Mouse (Mus musculus) midbrain, embryonic 11.5 days (tissue): Measurements from ENCODE around the gene Naa16. TPM values are rescaled to one million over a fixed set of nuclear protein-coding genes. Genes with fewer than 3 reads are reported as not detected.
A peak's percentile ranks its signal among the peaks of the same experiment; 100 is the strongest.

ENCODE experiments used
- ATAC-seq: fragments of 200-750 bp; cut with Nextera tagmentation; 2 replicates; pipeline ENCODE4 v1.8.0; 2017; ENCODE audit warnings: moderate TSS enrichment, moderate library complexity; ENCODE audit not compliant: low FRiP score
- DNase-seq: peaks from one replicate; pipeline ENCODE4 v3.0.0; 2015; ENCODE audit warnings: low spot score; ENCODE audit errors: missing footprints
- H3K27ac ChIP-seq: fragments of 300-500 bp; sonication (generic); 2 replicates; pipeline ENCODE4 v1.5.1; 2014; ENCODE audit warnings: low read depth, low read length
- H3K27me3 ChIP-seq: fragments of 300-500 bp; sonication (generic); 2 replicates; pipeline ENCODE4 v1.6.1; 2014; ENCODE audit warnings: mild to moderate bottlenecking, low read length, moderate library complexity, mixed read lengths; ENCODE audit not compliant: control insufficient read depth, insufficient read depth
- H3K36me3 ChIP-seq: fragments of 300-500 bp; sonication (generic); 2 replicates; pipeline ENCODE4 v1.6.1; 2014; ENCODE audit warnings: mild to moderate bottlenecking, low read length, moderate library complexity, mixed read lengths; ENCODE audit not compliant: control insufficient read depth, insufficient read depth
- H3K4me1 ChIP-seq: fragments of 300-500 bp; sonication (generic); 2 replicates; pipeline ENCODE4 v1.6.1; 2014; ENCODE audit warnings: low read length; ENCODE audit not compliant: control insufficient read depth, insufficient read depth
- H3K4me2 ChIP-seq: fragments of 300-500 bp; sonication (generic); 2 replicates; pipeline ENCODE4 v1.6.1; 2014; ENCODE audit warnings: mild to moderate bottlenecking, moderate library complexity
- H3K4me3 ChIP-seq: fragments of 300-500 bp; sonication (generic); 2 replicates; pipeline ENCODE4 v1.5.1; 2014; ENCODE audit warnings: low read depth, low read length
- H3K9ac ChIP-seq: fragments of 300-500 bp; sonication (generic); 2 replicates; pipeline ENCODE4 v1.6.1; 2014; ENCODE audit warnings: low read length
- H3K9me3 ChIP-seq: fragments of 300-500 bp; sonication (generic); 2 replicates; pipeline ENCODE4 v1.6.1; 2016; ENCODE audit warnings: low read length; ENCODE audit not compliant: control insufficient read depth
- WGBS: fragments of 180-500 bp; shearing (Covaris S2); extraction: QIAGEN DNeasy Blood & Tissue Kit; methylation state at CpG from one replicate; pipeline ENCODE4 v1.1.7; 2014; 5-methylcytosine and 5-hydroxymethylcytosine counted together
- polyA plus RNA-seq: library from polyadenylated mRNA; unstranded; fragments of >200 nt; fragmentation: Nextera tagmentation; extraction: Ambion mirVana; gene quantifications from 2 replicates; pipeline ENCODE4 v1.2.1, GENCODE M21; 2014

The Naa16 gene
- polyA plus RNA-seq, 1 experiment from 2014 or later = 38.3 TPM

GRCm38 (mm10) chr14:79275870-79276395, 114.6 kb downstream of the Naa16 start:
- H3K4me2 ChIP-seq = no peak overlapping the region
- H3K4me1 ChIP-seq = peaks cover 9% of the 10 kb centered on the region
- no peak for ATAC-seq
- no peak overlapping the region for H3K27ac ChIP-seq
- H3K27me3 ChIP-seq = no peaks in the 10 kb centered on the region
- WGBS = 82% methylated on average over 8 of the region's 8 CpGs
- no peak overlapping the region for H3K4me3 ChIP-seq
- no peaks in the 10 kb centered on the region for H3K36me3 ChIP-seq
- H3K9me3 ChIP-seq = no peaks in the 10 kb centered on the region
- H3K9ac ChIP-seq = no peak overlapping the region
- DNase-seq = peak; percentile 82

GRCm38 (mm10) chr14:79275441-79275840, 115.1 kb downstream of the Naa16 start:
- no peak overlapping the region for H3K4me2 ChIP-seq
- H3K4me1 ChIP-seq = peaks cover 9% of the 10 kb centered on the region
- DNase-seq = peak; percentile 83
- H3K36me3 ChIP-seq = no peaks in the 10 kb centered on the region
- no peak overlapping the region for H3K9ac ChIP-seq
- H3K4me3 ChIP-seq = no peak overlapping the region
- no peak overlapping the region for H3K27ac ChIP-seq
- 49% methylated on average over 3 of the region's 3 CpGs for whole genome bisulfite sequencing
- no peaks in the 10 kb centered on the region for H3K9me3 ChIP-seq
- ATAC-seq = no peak
- H3K27me3 ChIP-seq = no peaks in the 10 kb centered on the region

Other genes starting within 250 kb of the Naa16 start
- gene Zfp957, start 143.4 kb downstream of the Naa16 start, polyA plus RNA-seq = not detected in 2 replicates
- gene Rgcc, start 89.1 kb downstream of the Naa16 start, polyA plus RNA-seq = 13.7 and 18.7 TPM in 2 replicates
- gene Mtrf1, start 7.0 kb upstream of the Naa16 start, polyA plus RNA-seq = 10.2 and 10.5 TPM in 2 replicates
- 18.4 and 20.2 TPM in 2 replicates for gene Kbtbd7, start 35.7 kb upstream of the Naa16 start, polyA plus RNA-seq
- 4.6 and 5.1 TPM in 2 replicates for gene Kbtbd6, start 61.1 kb upstream of the Naa16 start, polyA plus RNA-seq
- 5.9 and 8.3 TPM in 2 replicates for gene Elf1, start 90.4 kb upstream of the Naa16 start, polyA plus RNA-seq
- 61.1 and 62.4 TPM in 2 replicates for gene Wbp4, start 90.7 kb upstream of the Naa16 start, polyA plus RNA-seq
- gene Sugt1, start 196.9 kb upstream of the Naa16 start, polyA plus RNA-seq = 163 and 166 TPM in 2 replicates